Mouse (Mus musculus): ENCODE measurements at regions not wholly inside any gene's neighbourhood (a gene's known extent, or its start where the extent isn't known, plus 50 kb on each side); places are given as distances from the start of the nearest gene placed in this dataset.

DNA sequence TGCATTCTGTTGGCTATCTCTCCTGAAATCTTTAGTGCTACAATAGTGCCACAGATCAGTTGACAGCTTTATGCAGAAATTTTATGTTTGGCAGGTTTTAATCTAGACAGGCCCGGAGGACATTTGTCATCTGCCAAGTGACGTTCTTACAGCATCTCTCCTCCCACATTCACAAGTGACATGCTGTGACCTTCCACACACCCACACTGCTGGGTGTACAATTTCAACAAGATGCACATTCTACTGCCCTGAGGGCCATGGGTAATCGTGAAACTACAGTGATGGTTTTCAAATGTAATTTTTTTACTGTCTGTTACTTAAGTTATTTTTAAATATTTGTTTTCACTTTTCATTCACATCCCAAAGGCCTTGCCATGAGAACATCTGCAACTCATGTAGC, 639.2 kb upstream of the Gm11114 start:
- no peak for DNase-seq
- no peaks in the 10 kb centered on the region for H3K4me1 ChIP-seq (ENCODE audit: control insufficient read depth, insufficient read depth, low read length)
- H3K4me3 ChIP-seq (replicated peaks; ENCODE audit: extremely low read depth, low read depth, low read length) = no peak overlapping the region
- WGBS = 52% methylated on average over 3 of the region's 3 CpGs
- TF ChIP-seq CTCF (IDR thresholded peaks at IDR 0.05; ENCODE audit: insufficient read depth, low read length) (no peak), POLR2A (IDR thresholded peaks at IDR 0.05; ENCODE audit: borderline replicate concordance, extremely low read depth, low read depth, low read length) (no peak)

DNA sequence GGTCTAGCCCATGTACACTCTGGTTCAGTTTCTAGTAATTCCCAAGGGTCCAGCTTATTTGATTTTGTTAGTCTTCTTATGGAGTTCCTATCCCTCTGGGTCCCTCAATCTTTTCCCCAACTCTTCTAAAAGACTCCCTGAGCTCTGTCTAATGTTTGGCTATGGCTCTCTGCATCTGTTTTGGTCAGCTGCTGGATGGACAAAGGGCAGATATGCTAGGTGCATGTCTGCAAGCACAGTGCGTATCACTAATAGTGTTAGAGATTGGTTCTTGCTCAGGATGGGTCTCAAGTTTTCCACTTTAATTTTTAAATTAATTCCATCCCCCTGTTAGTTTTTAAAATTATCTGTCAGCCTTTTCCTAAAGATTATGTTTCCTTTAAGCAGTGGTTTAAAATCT, 634.2 kb upstream of the Gm11114 start:
- no peak for DNase-seq
- 95% methylated on average over 1 of the region's 1 CpGs for WGBS
- Histone ChIP-seq H3K4me1 (ENCODE audit: control insufficient read depth, insufficient read depth, low read length) (no peaks in the 10 kb centered on the region), H3K4me3 (replicated peaks; ENCODE audit: extremely low read depth, low read depth, low read length) (no peak overlapping the region)
- TF ChIP-seq POLR2A (IDR thresholded peaks at IDR 0.05; ENCODE audit: borderline replicate concordance, extremely low read depth, low read depth, low read length) = no peak
- TF ChIP-seq CTCF (IDR thresholded peaks at IDR 0.05; ENCODE audit: insufficient read depth, low read length) = no peak

DNA sequence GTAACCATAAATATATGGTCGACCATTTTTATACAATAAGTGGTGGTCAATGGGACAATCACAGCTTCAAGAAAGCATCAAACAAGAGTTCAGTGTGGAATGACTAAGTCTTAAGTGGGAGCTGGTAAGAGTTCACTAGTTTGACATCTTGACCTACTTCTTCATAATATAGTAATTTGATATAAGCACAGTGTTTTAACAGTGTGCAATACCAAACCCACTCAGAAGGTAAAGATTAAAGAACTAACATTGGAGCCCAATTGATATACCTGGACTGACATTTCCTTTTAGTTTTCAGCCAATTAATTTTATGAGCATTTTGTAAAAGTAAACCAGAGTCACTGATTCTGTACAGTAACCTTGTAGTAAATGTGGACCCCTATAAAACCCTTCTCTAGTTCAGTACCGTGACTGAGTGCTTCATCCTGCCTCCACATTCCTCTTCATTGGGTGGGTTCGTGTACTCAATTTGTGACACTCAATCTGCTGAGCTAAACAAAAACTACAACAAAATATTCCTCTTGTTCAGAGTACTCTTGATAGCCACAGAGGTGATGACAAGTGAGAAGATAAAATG, 593.9 kb upstream of the Gm11114 start:
- DNase-seq = no peak
- 61% methylated on average over 3 of the region's 3 CpGs for WGBS
- no peaks in the 10 kb centered on the region for H3K4me1 ChIP-seq (ENCODE audit: control insufficient read depth, insufficient read depth, low read length)
- no peak overlapping the region for H3K4me3 ChIP-seq (replicated peaks; ENCODE audit: extremely low read depth, low read depth, low read length)
- TF ChIP-seq POLR2A (IDR thresholded peaks at IDR 0.05; ENCODE audit: borderline replicate concordance, extremely low read depth, low read depth, low read length) (no peak), CTCF (IDR thresholded peaks at IDR 0.05; ENCODE audit: insufficient read depth, low read length) (no peak)

DNA sequence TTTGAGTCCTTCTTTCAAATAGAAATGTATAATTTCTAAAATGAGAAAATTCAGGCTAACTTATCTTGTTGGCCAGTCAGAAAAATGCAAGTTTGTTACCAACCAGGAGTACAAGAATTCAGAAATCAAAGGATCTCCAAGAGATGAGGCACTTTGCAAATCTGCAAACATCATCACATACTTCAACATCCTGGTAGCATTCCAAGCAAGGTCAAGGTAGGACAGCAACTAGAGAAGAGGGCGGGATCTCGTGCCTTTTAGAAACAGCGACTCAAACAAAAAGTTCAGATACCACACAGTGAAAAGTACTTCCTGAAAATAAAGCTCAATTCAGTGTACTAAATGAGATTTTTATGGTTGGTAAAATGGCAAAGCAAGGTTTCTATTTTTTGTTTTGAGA, 593.2 kb upstream of the Gm11114 start:
- DNase-seq = no peak
- 59% methylated on average over 3 of the region's 3 CpGs for WGBS
- TF ChIP-seq POLR2A (IDR thresholded peaks at IDR 0.05; ENCODE audit: borderline replicate concordance, extremely low read depth, low read depth, low read length) = no peak

DNA sequence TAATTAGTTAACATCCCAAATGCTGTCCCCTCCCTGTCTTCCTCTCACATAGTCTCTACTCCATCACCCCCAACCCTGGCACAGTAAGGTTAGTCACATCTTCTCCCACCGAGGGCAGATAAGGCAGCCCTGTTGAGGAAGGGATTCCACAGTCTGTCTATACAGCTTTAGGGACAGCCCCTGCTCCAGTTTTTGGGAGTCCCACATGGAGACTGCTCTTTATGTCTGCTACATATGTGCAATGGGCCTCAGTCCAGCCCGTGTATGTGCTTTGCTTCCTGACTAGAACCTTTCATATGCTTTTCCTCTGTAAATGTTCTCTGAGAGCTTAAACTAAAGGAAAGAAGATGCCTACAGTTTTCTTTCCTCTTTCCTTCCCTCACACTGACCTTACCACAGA, 592.1 kb upstream of the Gm11114 start:
- DNase-seq = no peak
- Histone ChIP-seq H3K4me1 (ENCODE audit: control insufficient read depth, insufficient read depth, low read length) (no peaks in the 10 kb centered on the region), H3K4me3 (replicated peaks; ENCODE audit: extremely low read depth, low read depth, low read length) (no peak overlapping the region)
- WGBS = 79% methylated on average over 2 of the region's 2 CpGs
- no peak for TF ChIP-seq CTCF (IDR thresholded peaks at IDR 0.05; ENCODE audit: insufficient read depth, low read length)
- no peak for TF ChIP-seq POLR2A (IDR thresholded peaks at IDR 0.05; ENCODE audit: borderline replicate concordance, extremely low read depth, low read depth, low read length)

More for the DNA sequence above, 593.2 kb upstream of the Gm11114 start:
- no peak overlapping the region for H3K4me3 ChIP-seq (replicated peaks; ENCODE audit: extremely low read depth, low read depth, low read length)
- H3K4me1 ChIP-seq (ENCODE audit: control insufficient read depth, insufficient read depth, low read length) = no peaks in the 10 kb centered on the region

DNA sequence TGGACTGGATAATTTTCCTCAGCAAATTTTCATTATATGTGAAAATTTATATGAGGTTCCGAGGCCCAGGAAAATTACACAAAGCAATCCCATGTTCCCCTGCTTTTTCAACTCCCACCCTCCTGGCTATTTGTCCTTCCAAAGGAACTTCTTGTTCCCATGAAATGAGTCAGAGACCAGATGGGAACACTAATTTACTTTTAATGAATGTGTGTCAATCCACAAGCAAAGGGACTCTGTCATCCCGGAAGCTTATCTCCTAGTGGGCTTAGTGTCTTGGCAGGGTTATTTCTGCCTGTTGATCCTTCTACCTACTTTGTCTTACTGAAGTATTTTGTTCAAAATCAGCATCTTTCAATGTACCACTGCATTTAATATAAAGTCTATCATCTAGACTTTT, 573.3 kb upstream of the Gm11114 start:
- Histone ChIP-seq H3K4me1 (ENCODE audit: control insufficient read depth, insufficient read depth, low read length) (no peaks in the 10 kb centered on the region), H3K4me3 (replicated peaks; ENCODE audit: extremely low read depth, low read depth, low read length) (no peak overlapping the region)
- TF ChIP-seq CTCF (IDR thresholded peaks at IDR 0.05; ENCODE audit: insufficient read depth, low read length) (no peak), POLR2A (IDR thresholded peaks at IDR 0.05; ENCODE audit: borderline replicate concordance, extremely low read depth, low read depth, low read length) (no peak)
- DNase-seq = no peak
- 67% methylated on average over 2 of the region's 2 CpGs for WGBS

DNA sequence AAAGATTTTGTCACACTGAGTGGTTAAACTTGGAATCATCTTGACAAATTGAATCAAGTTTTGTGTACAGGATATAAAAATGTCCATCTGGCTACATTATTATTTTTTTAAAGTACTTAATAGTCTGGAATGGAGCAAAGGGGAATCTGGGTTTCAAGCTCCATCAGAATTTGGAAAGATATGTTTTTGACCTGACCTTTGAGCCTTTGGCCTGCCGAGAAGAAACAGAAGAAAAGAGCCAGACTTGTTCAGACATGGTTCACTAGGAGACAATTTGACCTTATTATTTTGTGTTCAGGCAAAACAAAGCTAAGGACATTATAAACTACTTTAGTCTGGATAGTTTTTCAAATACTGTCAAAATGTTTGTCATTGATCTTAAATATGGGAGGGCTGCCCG, 572.2 kb upstream of the Gm11114 start:
- 56% methylated on average over 2 of the region's 2 CpGs for WGBS
- no peak for DNase-seq
- no peak overlapping the region for H3K4me3 ChIP-seq (replicated peaks; ENCODE audit: extremely low read depth, low read depth, low read length)
- H3K4me1 ChIP-seq (ENCODE audit: control insufficient read depth, insufficient read depth, low read length) = no peaks in the 10 kb centered on the region
- TF ChIP-seq POLR2A (IDR thresholded peaks at IDR 0.05; ENCODE audit: borderline replicate concordance, extremely low read depth, low read depth, low read length) (no peak), CTCF (IDR thresholded peaks at IDR 0.05; ENCODE audit: insufficient read depth, low read length) (no peak)

DNA sequence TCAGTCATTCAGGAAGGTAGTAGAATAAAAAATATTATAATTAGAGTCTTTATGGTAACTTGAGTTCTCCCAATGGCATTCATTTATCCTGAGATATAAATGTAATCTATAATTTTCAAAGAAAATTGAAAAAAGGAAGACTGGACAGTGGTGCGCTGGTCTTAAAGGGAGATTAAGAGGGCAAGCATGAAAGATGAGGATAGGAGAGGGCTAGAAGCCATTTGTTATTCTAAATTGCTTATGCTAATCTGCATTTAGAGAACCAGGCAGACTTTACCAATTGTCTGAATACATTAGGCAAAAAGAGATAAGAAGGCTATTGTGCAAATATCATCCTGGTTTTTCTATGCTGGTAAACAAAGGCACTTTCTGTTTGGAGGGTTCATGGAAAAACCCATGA, 558.2 kb upstream of the Gm11114 start:
- 72% methylated on average over 1 of the region's 1 CpGs for WGBS
- TF ChIP-seq CTCF (IDR thresholded peaks at IDR 0.05; ENCODE audit: insufficient read depth, low read length) (no peak), POLR2A (IDR thresholded peaks at IDR 0.05; ENCODE audit: borderline replicate concordance, extremely low read depth, low read depth, low read length) (no peak)
- no peak overlapping the region for H3K4me3 ChIP-seq (replicated peaks; ENCODE audit: extremely low read depth, low read depth, low read length)
- H3K4me1 ChIP-seq (ENCODE audit: control insufficient read depth, insufficient read depth, low read length) = no peaks in the 10 kb centered on the region
- no peak for DNase-seq

DNA sequence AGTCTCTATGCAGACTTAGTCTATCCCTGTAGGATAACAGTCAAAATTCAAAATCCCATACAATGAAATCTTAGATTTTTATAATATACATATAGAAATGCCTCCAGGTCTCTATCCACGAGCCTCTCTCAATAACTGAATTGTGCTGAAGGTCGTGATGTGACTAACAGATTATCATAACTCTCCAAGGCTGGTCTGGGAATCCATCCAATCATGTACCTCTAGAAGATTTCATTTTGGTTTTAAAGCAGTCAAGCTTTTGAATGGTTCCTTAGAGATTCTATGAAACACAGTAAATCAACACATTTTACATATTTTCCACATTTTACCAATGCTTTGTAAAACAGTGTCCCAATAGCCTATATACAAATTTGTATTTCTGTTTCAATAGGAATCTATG, 557.7 kb upstream of the Gm11114 start:
- H3K4me3 ChIP-seq (replicated peaks; ENCODE audit: extremely low read depth, low read depth, low read length) = no peak overlapping the region
- DNase-seq = no peak
- H3K4me1 ChIP-seq (ENCODE audit: control insufficient read depth, insufficient read depth, low read length) = no peaks in the 10 kb centered on the region
- TF ChIP-seq CTCF (IDR thresholded peaks at IDR 0.05; ENCODE audit: insufficient read depth, low read length) = no peak
- no peak for TF ChIP-seq POLR2A (IDR thresholded peaks at IDR 0.05; ENCODE audit: borderline replicate concordance, extremely low read depth, low read depth, low read length)
- WGBS = 54% methylated on average over 2 of the region's 2 CpGs

DNA sequence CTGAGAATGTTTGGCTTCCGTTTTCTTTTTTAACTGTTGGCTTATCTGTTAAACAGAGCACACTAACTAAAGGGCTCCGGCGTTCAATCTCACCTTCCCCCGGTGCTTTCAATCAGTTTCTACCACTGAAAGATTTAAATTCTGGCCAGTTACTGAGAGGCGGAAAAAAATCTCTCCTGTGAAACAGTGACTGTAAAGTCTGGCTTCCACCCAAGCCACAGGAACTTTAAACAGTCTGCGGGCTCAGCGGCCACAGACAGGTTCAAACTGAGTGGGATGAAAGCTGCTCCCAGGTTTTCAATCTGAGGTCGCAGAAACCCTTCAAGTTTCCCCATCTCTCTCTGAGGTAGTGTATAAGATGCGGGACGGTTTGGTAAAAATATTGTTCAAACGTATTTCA, 538.2 kb upstream of the Gm11114 start:
- TF ChIP-seq POLR2A (IDR thresholded peaks at IDR 0.05; ENCODE audit: borderline replicate concordance, extremely low read depth, low read depth, low read length) = no peak
- TF ChIP-seq CTCF (IDR thresholded peaks at IDR 0.05; ENCODE audit: insufficient read depth, low read length) = no peak
- peak; percentile 11 for DNase-seq
- WGBS = 37% methylated on average over 11 of the region's 11 CpGs
- H3K4me3 ChIP-seq (replicated peaks; ENCODE audit: extremely low read depth, low read depth, low read length) = no peak overlapping the region
- no peaks in the 10 kb centered on the region for H3K4me1 ChIP-seq (ENCODE audit: control insufficient read depth, insufficient read depth, low read length)
